Mouse (Mus musculus) lung, postnatal 0 days (tissue): ENCODE results near the gene Stk11.

ENCODE experiments used
- CTCF ChIP-seq: IDR thresholded peaks from 2 replicates; pipeline ENCODE4 v1.5.1; 2016; ENCODE audit warnings: antibody characterized with exemption, mild to moderate bottlenecking
- EP300 ChIP-seq: IDR thresholded peaks from 2 replicates; pipeline ENCODE4 v1.6.1; 2016; ENCODE audit warnings: antibody characterized with exemption, mild to moderate bottlenecking, control low read depth

GRCm38 (mm10) chr10:80176270-80176834 is 60.7 kb downstream of the Stk11 start:
- TF ChIP-seq CTCF (no peak), EP300 (no peak)
